In genomic region chr17:83215529-83216244, GRCm38 (mm10) we compare ENCODE assay signal across 8 mouse cellular contexts. TPM values are rescaled to one million over a fixed set of nuclear protein-coding genes. Genes with fewer than 3 reads are reported as not detected.
DNase-seq lines count a peak whose midpoint lies in the region; ATAC-seq lines count a peak whose summit lies in the region.

No protein-coding gene starts in this region.

- under 1% methylated on average over 70 of the region's 80 CpGs for WGBS in kidney, embryonic 14.5 days
- 1% methylated on average over 57 of the region's 80 CpGs for WGBS in embryonic facial prominence, embryonic 15.5 days
- under 1% methylated on average over 55 of the region's 80 CpGs for WGBS in hindbrain, embryonic 14.5 days
- WGBS in liver, embryonic 12.5 days (ENCODE audit: insufficient replicate concordance), result 2% methylated on average over 71 of the region's 80 CpGs
- WGBS in neural tube, embryonic 14.5 days, result under 1% methylated on average over 63 of the region's 80 CpGs

- no peak for DNase-seq in kidney, adult 11 months
- peak; percentile 37 for DNase-seq in adipocyte (ENCODE audit: low spot score)
- DNase-seq in hindbrain, embryonic 14.5 days (ENCODE audit: low spot score), result peak; percentile 47
- no peak for DNase-seq in urinary bladder, postnatal 4 days (ENCODE audit: low spot score in 2 of 2)

- peaks cover 5% of the 10 kb centered on the region for H3K36me3 ChIP-seq in kidney, embryonic 14.5 days (ENCODE audit: control insufficient read depth, insufficient read depth, low read length)
- no peaks in the 10 kb centered on the region for H3K36me3 ChIP-seq in embryonic facial prominence, embryonic 15.5 days
- H3K36me3 ChIP-seq in hindbrain, embryonic 14.5 days (replicated peaks; ENCODE audit: control insufficient read depth, insufficient read depth), result no peaks in the 10 kb centered on the region
- H3K36me3 ChIP-seq in liver, embryonic 12.5 days, result peaks cover under 1% of the 10 kb centered on the region; the same call in 1 of the 2 replicates
- no peaks in the 10 kb centered on the region for H3K36me3 ChIP-seq in neural tube, embryonic 14.5 days (ENCODE audit: control insufficient read depth, insufficient read depth, low read length)

- no peaks in the 10 kb centered on the region for H3K27me3 ChIP-seq in kidney, embryonic 14.5 days (ENCODE audit: control insufficient read depth, insufficient read depth, low read length)
- peaks cover 49% of the 10 kb centered on the region for H3K27me3 ChIP-seq in embryonic facial prominence, embryonic 15.5 days
- no peaks in the 10 kb centered on the region for H3K27me3 ChIP-seq in hindbrain, embryonic 14.5 days (ENCODE audit: control insufficient read depth, insufficient read depth, low read length)
- peaks cover 62% of the 10 kb centered on the region for H3K27me3 ChIP-seq in liver, embryonic 12.5 days (replicated peaks)
- H3K27me3 ChIP-seq in neural tube, embryonic 14.5 days (ENCODE audit: control insufficient read depth, insufficient read depth, low read length), result no peaks in the 10 kb centered on the region

- H3K9ac ChIP-seq in kidney, embryonic 14.5 days (ENCODE audit: low read depth, low read length), result peak overlapping the region; percentile 99
- H3K9ac ChIP-seq in embryonic facial prominence, embryonic 15.5 days, result peak overlapping the region; percentile 55
- peak overlapping the region; percentile 95 for H3K9ac ChIP-seq in hindbrain, embryonic 14.5 days
- H3K9ac ChIP-seq in liver, embryonic 12.5 days, result peak overlapping the region; percentile 73
- H3K9ac ChIP-seq in neural tube, embryonic 14.5 days (replicated peaks; ENCODE audit: low read depth, low read length), result peak overlapping the region; percentile 94

- H3K27ac ChIP-seq in kidney, embryonic 14.5 days (ENCODE audit: low read depth, low read length), result peak overlapping the region; percentile 78
- H3K27ac ChIP-seq in embryonic facial prominence, embryonic 15.5 days (replicated peaks), result 0 out of 2 replicates have a peak overlapping the region, but pooled peaks have one; percentile 28
- peak overlapping the region; percentile 88 for H3K27ac ChIP-seq in hindbrain, embryonic 14.5 days
- peak overlapping the region; percentile 56 for H3K27ac ChIP-seq in liver, embryonic 12.5 days
- peak overlapping the region; percentile 82 for H3K27ac ChIP-seq in neural tube, embryonic 14.5 days (ENCODE audit: low read depth, low read length)

- H3K4me3 ChIP-seq in kidney, embryonic 14.5 days (ENCODE audit: low read length), result peak overlapping the region; percentile 75
- H3K4me3 ChIP-seq in embryonic facial prominence, embryonic 15.5 days (replicated peaks), result peak overlapping the region; percentile 69
- H3K4me3 ChIP-seq in hindbrain, embryonic 14.5 days (replicated peaks; ENCODE audit: low read length), result peak overlapping the region; percentile 82
- peak overlapping the region; percentile 65 for H3K4me3 ChIP-seq in liver, embryonic 12.5 days
- H3K4me3 ChIP-seq in neural tube, embryonic 14.5 days (ENCODE audit: low read depth, low read length), result peak overlapping the region; percentile 72

- no peaks in the 10 kb centered on the region for H3K9me3 ChIP-seq in kidney, embryonic 14.5 days (ENCODE audit: control insufficient read depth, low read length)
- no peaks in the 10 kb centered on the region for H3K9me3 ChIP-seq in embryonic facial prominence, embryonic 15.5 days (replicated peaks)
- H3K9me3 ChIP-seq in hindbrain, embryonic 14.5 days (ENCODE audit: control insufficient read depth, low read length), result no peaks in the 10 kb centered on the region
- H3K9me3 ChIP-seq in liver, embryonic 12.5 days (replicated peaks), result no peaks in the 10 kb centered on the region
- H3K9me3 ChIP-seq in neural tube, embryonic 14.5 days (ENCODE audit: control insufficient read depth, low read length), result no peaks in the 10 kb centered on the region

- peaks cover 56% of the 10 kb centered on the region for H3K4me1 ChIP-seq in kidney, embryonic 14.5 days (ENCODE audit: control insufficient read depth, insufficient read depth, low read length)
- H3K4me1 ChIP-seq in embryonic facial prominence, embryonic 15.5 days, result peaks cover 34% of the 10 kb centered on the region
- H3K4me1 ChIP-seq in hindbrain, embryonic 14.5 days (replicated peaks; ENCODE audit: control insufficient read depth, insufficient read depth, low read length), result peaks cover 55% of the 10 kb centered on the region
- H3K4me1 ChIP-seq in liver, embryonic 12.5 days, result peaks cover 48% of the 10 kb centered on the region
- H3K4me1 ChIP-seq in neural tube, embryonic 14.5 days (ENCODE audit: control insufficient read depth, insufficient read depth, low read length), result peaks cover 40% of the 10 kb centered on the region

- ATAC-seq in kidney, embryonic 14.5 days (ENCODE audit: low FRiP score, low TSS enrichment), result no peak
- ATAC-seq in embryonic facial prominence, embryonic 15.5 days (ENCODE audit: insufficient number of reproducible peaks, low FRiP score, low TSS enrichment, low read depth), result peak; percentile 22; the same call in 1 of the 2 replicates
- peak; percentile 47 for ATAC-seq in hindbrain, embryonic 14.5 days (ENCODE audit: low FRiP score)
- no peak for ATAC-seq in liver, embryonic 12.5 days
- ATAC-seq in neural tube, embryonic 14.5 days (ENCODE audit: low read depth), result peak; percentile 47

- peak overlapping the region; percentile 94 for H3K4me2 ChIP-seq in kidney, embryonic 14.5 days (replicated peaks; ENCODE audit: low read depth, low read length)
- H3K4me2 ChIP-seq in embryonic facial prominence, embryonic 15.5 days (replicated peaks), result peak overlapping the region; percentile 92
- peak overlapping the region; percentile 94 for H3K4me2 ChIP-seq in hindbrain, embryonic 14.5 days (replicated peaks)
- H3K4me2 ChIP-seq in liver, embryonic 12.5 days, result peak overlapping the region; percentile 74
- peak overlapping the region; percentile 97 for H3K4me2 ChIP-seq in neural tube, embryonic 14.5 days (ENCODE audit: low read depth, low read length)

RNA-seq across cellular contexts. Expression of gene Pkdcc, which starts 0.6 kb away (rescaled TPM):
- 48.7 and 82.9 TPM in 2 replicates for polyA plus RNA-seq in kidney, embryonic 14.5 days (2014; fragmentation: Nextera tagmentation; extraction: Ambion mirVana)
- polyA plus RNA-seq in embryonic facial prominence, embryonic 15.5 days (2015; fragmentation: Nextera tagmentation; extraction: Ambion mirVana), result 8.6 and 10.3 TPM in 2 replicates
- 5.5 and 7.5 TPM in 2 replicates for polyA plus RNA-seq in hindbrain, embryonic 14.5 days (2014; fragmentation: Nextera tagmentation; extraction: Ambion mirVana)
- polyA plus RNA-seq in liver, embryonic 12.5 days (2016; fragmentation: Nextera tagmentation; extraction: Ambion mirVana), result 7.5 and 7.7 TPM in 2 replicates
- 3.9 and 4.8 TPM in 2 replicates for polyA plus RNA-seq in neural tube, embryonic 14.5 days (2014; fragmentation: Nextera tagmentation; extraction: Ambion mirVana)

Comparison
In these comparisons a context has a peak if more than half of its experiments do, and no peak if none do; other contexts are left out.
1. ATAC-seq: peak in embryonic facial prominence, embryonic 15.5 days (single experiment), hindbrain, embryonic 14.5 days (single experiment) and neural tube, embryonic 14.5 days (single experiment); none in kidney, embryonic 14.5 days (single experiment) and liver, embryonic 12.5 days (single experiment).
2. H3K27ac ChIP-seq: peak in every context shown above with its lines; median percentile 88 in hindbrain, embryonic 14.5 days; 82 in neural tube, embryonic 14.5 days; 78 in kidney, embryonic 14.5 days; 56 in liver, embryonic 12.5 days; 28 in embryonic facial prominence, embryonic 15.5 days.
3. DNase-seq: peak in adipocyte (single experiment) and hindbrain, embryonic 14.5 days (single experiment); none in kidney, adult 11 months (single experiment) and urinary bladder, postnatal 4 days (0 of 2).
4. Peak in every context shown above with its lines, with median percentiles within 50 percentile points of each other: H3K4me2 ChIP-seq, H3K4me3 ChIP-seq and H3K9ac ChIP-seq.